Mouse (Mus musculus): ENCODE data around the gene Mysm1.

Gene Mysm1

GRCm38 (mm10) chr4:94978590-94979499, at the start of gene Mysm1:
Gene Mysm1, minus strand, starts transcription at chr4:94979100.
- DNase-seq, result peak; percentile 96

GRCm38 (mm10) chr4:95025847-95026600, 47.1 kb upstream of the Mysm1 start:
- DNase-seq, result no peak

GRCm38 (mm10) chr4:95023350-95023953, 44.6 kb upstream of the Mysm1 start:
- no peak for DNase-seq

GRCm38 (mm10) chr4:95021649-95022637, 43.0 kb upstream of the Mysm1 start:
- DNase-seq, result no peak

GRCm38 (mm10) chr4:95020201-95020600, 41.3 kb upstream of the Mysm1 start:
- DNase-seq, result no peak

GRCm38 (mm10) chr4:95018221-95018620, 39.3 kb upstream of the Mysm1 start:
- DNase-seq, result no peak

GRCm38 (mm10) chr4:95012706-95013105, 33.8 kb upstream of the Mysm1 start:
- DNase-seq, result no peak

GRCm38 (mm10) chr4:95012256-95012655, 33.4 kb upstream of the Mysm1 start:
- no peak for DNase-seq

GRCm38 (mm10) chr4:95008175-95009057, 29.5 kb upstream of the Mysm1 start:
- peak; percentile 83 for DNase-seq

- no peak for DNase-seq
Measured at GRCm38 (mm10) chr4:95007759-95008158, 28.9 kb upstream of the Mysm1 start.

- DNase-seq, result no peak
Measured at GRCm38 (mm10) chr4:95005251-95005830, 26.4 kb upstream of the Mysm1 start.

GRCm38 (mm10) chr4:95001043-95001775, 22.3 kb upstream of the Mysm1 start:
- no peak for DNase-seq

GRCm38 (mm10) chr4:95000147-95000546, 21.2 kb upstream of the Mysm1 start:
- DNase-seq, result no peak

GRCm38 (mm10) chr4:94999249-94999648, 20.3 kb upstream of the Mysm1 start:
- DNase-seq, result peak; percentile 18

- no peak for DNase-seq
Measured at GRCm38 (mm10) chr4:94995862-94996261, 17.0 kb upstream of the Mysm1 start.

GRCm38 (mm10) chr4:94990204-94990603, 11.3 kb upstream of the Mysm1 start:
- no peak for DNase-seq

- no peak for DNase-seq
Measured at GRCm38 (mm10) chr4:94987725-94988124, 8.8 kb upstream of the Mysm1 start.

- peak; percentile 6 for DNase-seq
Measured at GRCm38 (mm10) chr4:94979500-94979915, 608 bp upstream of the Mysm1 start.

- no peak for DNase-seq
Measured at GRCm38 (mm10) chr4:94973321-94973720, 5.6 kb downstream of the Mysm1 start.

GRCm38 (mm10) chr4:94952773-94953172, 26.1 kb downstream of the Mysm1 start:
- no peak for DNase-seq
